ENCODE assay signal across 15 mouse cellular contexts in the genomic region with DNA sequence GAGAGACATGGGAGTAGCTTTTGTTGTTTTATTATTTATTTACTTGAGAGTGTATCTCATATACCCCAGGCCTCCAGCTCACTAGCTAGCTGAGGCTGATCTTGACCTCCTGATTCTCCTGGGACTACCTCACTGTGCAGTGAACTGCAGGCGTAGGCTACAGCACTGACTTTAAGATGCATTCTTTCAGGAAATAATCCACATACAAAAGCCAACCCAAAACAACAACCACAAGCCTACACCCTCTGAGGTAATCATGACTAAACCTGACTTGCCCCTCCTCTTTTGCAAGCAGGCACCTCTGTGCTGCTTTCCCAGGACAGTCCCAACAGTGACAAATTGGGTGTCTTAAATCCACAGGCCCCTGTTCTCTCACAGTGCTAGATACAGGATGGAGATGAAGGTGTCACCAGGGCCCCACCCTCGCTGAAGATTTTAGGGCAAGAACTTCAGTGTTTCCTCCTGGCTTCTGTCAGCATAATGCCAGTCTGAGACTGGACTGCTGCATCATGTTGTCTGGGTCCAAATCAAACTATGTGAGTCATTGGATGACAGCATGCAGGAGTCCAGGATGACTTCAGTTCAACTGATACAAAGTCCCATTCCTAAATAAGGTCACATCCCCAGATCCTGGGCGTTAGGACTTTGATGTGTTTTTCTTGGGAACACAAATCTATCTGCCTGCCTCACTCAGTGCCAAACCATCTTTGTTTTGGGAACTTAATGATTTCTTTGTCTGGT. TPM values are rescaled to one million over a fixed set of nuclear protein-coding genes. Genes with fewer than 3 reads are reported as not detected.
DNase-seq lines count a peak whose midpoint lies in the region; ATAC-seq lines count a peak whose summit lies in the region.
"Had no signal": no experiment of that assay in that cellular context is flagged by ENCODE, and none has a peak within 500 bp of the region (broad histone marks: within the 10 kb centered on the region; RNA-seq: fewer than 3 reads in every experiment).

No protein-coding gene starts in this region.

- H3K27me3 ChIP-seq in forebrain, embryonic 13.5 days: no peaks in the 10 kb centered on the region
- no peaks in the 10 kb centered on the region for H3K27me3 ChIP-seq in limb, embryonic 10.5 days (ENCODE audit: low read depth, poor library complexity, severe bottlenecking)
- no peaks in the 10 kb centered on the region for H3K27me3 ChIP-seq in heart, embryonic 10.5 days (ENCODE audit: insufficient read depth, poor library complexity, severe bottlenecking)
- H3K27me3 ChIP-seq: embryonic facial prominence, embryonic 13.5 days; liver, embryonic 13.5 days; neural tube, embryonic 12.5 days had no signal

- H3K9me3 ChIP-seq in forebrain, embryonic 13.5 days (replicated peaks): no peaks in the 10 kb centered on the region
- no peaks in the 10 kb centered on the region for H3K9me3 ChIP-seq in limb, embryonic 10.5 days (replicated peaks)
- no peaks in the 10 kb centered on the region for H3K9me3 ChIP-seq in heart, embryonic 10.5 days
- H3K9me3 ChIP-seq: embryonic facial prominence, embryonic 13.5 days; forebrain, embryonic 10.5 days; liver, embryonic 13.5 days; neural tube, embryonic 12.5 days had no signal

- H3K36me3 ChIP-seq in forebrain, embryonic 13.5 days (ENCODE audit: poor library complexity, severe bottlenecking): no peaks in the 10 kb centered on the region
- no peaks in the 10 kb centered on the region for H3K36me3 ChIP-seq in limb, embryonic 10.5 days
- H3K36me3 ChIP-seq in heart, embryonic 10.5 days: no peaks in the 10 kb centered on the region
- H3K36me3 ChIP-seq: embryonic facial prominence, embryonic 13.5 days; forebrain, embryonic 10.5 days; liver, embryonic 13.5 days; neural tube, embryonic 12.5 days had no signal

- no peak overlapping the region for H3K27ac ChIP-seq in forebrain, embryonic 13.5 days
- H3K27ac ChIP-seq in limb, embryonic 10.5 days: no peak overlapping the region
- H3K27ac ChIP-seq in heart, embryonic 10.5 days: no peak overlapping the region
- H3K27ac ChIP-seq: embryonic facial prominence, embryonic 13.5 days; forebrain, embryonic 10.5 days; liver, embryonic 13.5 days; neural tube, embryonic 12.5 days had no signal

- H3K4me1 ChIP-seq in forebrain, embryonic 13.5 days: no peaks in the 10 kb centered on the region
- no peaks in the 10 kb centered on the region for H3K4me1 ChIP-seq in limb, embryonic 10.5 days
- 0 out of 2 replicates have a peak, but pooled peaks cover 3% of the 10 kb centered on the region for H3K4me1 ChIP-seq in heart, embryonic 10.5 days
- H3K4me1 ChIP-seq: embryonic facial prominence, embryonic 13.5 days; forebrain, embryonic 10.5 days; liver, embryonic 13.5 days; neural tube, embryonic 12.5 days had no signal

- no peak overlapping the region for H3K9ac ChIP-seq in forebrain, embryonic 13.5 days
- H3K9ac ChIP-seq: embryonic facial prominence, embryonic 13.5 days; liver, embryonic 13.5 days; neural tube, embryonic 12.5 days had no signal

- no peak overlapping the region for H3K4me2 ChIP-seq in forebrain, embryonic 13.5 days
- H3K4me2 ChIP-seq: embryonic facial prominence, embryonic 13.5 days; liver, embryonic 13.5 days; neural tube, embryonic 12.5 days had no signal

- peak; percentile 74 for DNase-seq in 3134 (ENCODE audit: extremely low read depth, insufficient read length, low spot score)
- DNase-seq in 3T3-L1 (ENCODE audit: low read depth, low spot score): peak; percentile 89
- peak; percentile 20 for DNase-seq in adrenal gland, postnatal 14 days
- no peak for DNase-seq in limb, embryonic 10.5 days (ENCODE audit: low spot score)
- DNase-seq in heart, embryonic 10.5 days (ENCODE audit: low spot score): no peak
- DNase-seq: cerebellum, adult 2 months; gastrocnemius, postnatal 25 days; heart, postnatal 4 days; kidney, postnatal 25 days; liver, embryonic 13.5 days had no signal

- H3K4me3 ChIP-seq in forebrain, embryonic 13.5 days: no peak overlapping the region
- no peak overlapping the region for H3K4me3 ChIP-seq in limb, embryonic 10.5 days
- H3K4me3 ChIP-seq in heart, embryonic 10.5 days: no peak overlapping the region
- H3K4me3 ChIP-seq: embryonic facial prominence, embryonic 13.5 days; forebrain, embryonic 10.5 days; liver, embryonic 13.5 days; neural tube, embryonic 12.5 days had no signal

- 68% methylated on average over 3 of the region's 3 CpGs for WGBS in forebrain, embryonic 13.5 days
- WGBS in limb, embryonic 10.5 days: 71% methylated on average over 3 of the region's 3 CpGs
- 58% methylated on average over 3 of the region's 3 CpGs for WGBS in heart, embryonic 10.5 days

- peak; percentile 39; the same call in 1 of the 2 replicates for ATAC-seq in megakaryocyte, adult 5-6 weeks (ENCODE audit: poor library complexity, severe bottlenecking)
- ATAC-seq in forebrain, embryonic 13.5 days: no peak

RNA-seq across cellular contexts. Expression of a gene that starts 20.0 kb away (rescaled TPM):
- 46.3 and 50.9 TPM in 2 replicates for total RNA-seq in adrenal gland, postnatal 14 days (2021)
- total RNA-seq in megakaryocyte, adult 5-6 weeks (2015): 33.2 and 34.0 TPM in 2 replicates
- 43.6 and 48.2 TPM in 2 replicates for total RNA-seq in megakaryocyte, adult 5-6 weeks (2017)
- 118 and 137 TPM in 2 replicates for polyA plus RNA-seq in forebrain, embryonic 13.5 days (2015; fragmentation: Nextera tagmentation; extraction: Ambion mirVana)
- 79.5 and 90.1 TPM in 2 replicates for polyA plus RNA-seq in limb, embryonic 10.5 days (2016; fragmentation: Nextera tagmentation; extraction: Ambion mirVana)
- 72.3 and 110 TPM in 2 replicates for polyA plus RNA-seq in heart, embryonic 10.5 days (2016; fragmentation: Nextera tagmentation; extraction: Ambion mirVana)

RNA-seq across cellular contexts. Expression of a gene that starts 47.3 kb away (rescaled TPM):
- 43.1 and 46.0 TPM in 2 replicates for total RNA-seq in adrenal gland, postnatal 14 days (2021)
- total RNA-seq in megakaryocyte, adult 5-6 weeks (2015): 54.6 and 61.2 TPM in 2 replicates
- 51.1 and 64.4 TPM in 2 replicates for total RNA-seq in megakaryocyte, adult 5-6 weeks (2017)
- 72.0 and 77.1 TPM in 2 replicates for polyA plus RNA-seq in forebrain, embryonic 13.5 days (2015; fragmentation: Nextera tagmentation; extraction: Ambion mirVana)
- 99.5 and 114 TPM in 2 replicates for polyA plus RNA-seq in limb, embryonic 10.5 days (2016; fragmentation: Nextera tagmentation; extraction: Ambion mirVana)
- polyA plus RNA-seq in heart, embryonic 10.5 days (2016; fragmentation: Nextera tagmentation; extraction: Ambion mirVana): 62.2 and 82.8 TPM in 2 replicates

RNA-seq across cellular contexts. Expression of a gene that starts 57.4 kb away (rescaled TPM):
- total RNA-seq in adrenal gland, postnatal 14 days (2021): 94.0 and 114 TPM in 2 replicates
- total RNA-seq in megakaryocyte, adult 5-6 weeks (2015): 44.7 and 48.5 TPM in 2 replicates
- 35.7 and 43.1 TPM in 2 replicates for total RNA-seq in megakaryocyte, adult 5-6 weeks (2017)
- 495 and 500 TPM in 2 replicates for polyA plus RNA-seq in forebrain, embryonic 13.5 days (2015; fragmentation: Nextera tagmentation; extraction: Ambion mirVana)
- polyA plus RNA-seq in limb, embryonic 10.5 days (2016; fragmentation: Nextera tagmentation; extraction: Ambion mirVana): 334 and 339 TPM in 2 replicates
- 221 and 282 TPM in 2 replicates for polyA plus RNA-seq in heart, embryonic 10.5 days (2016; fragmentation: Nextera tagmentation; extraction: Ambion mirVana)

Comparison
In these comparisons a context has a peak if more than half of its experiments do, and no peak if none do; other contexts are left out.
1. DNase-seq: peak in 3134 (single experiment), 3T3-L1 (single experiment) and adrenal gland, postnatal 14 days (single experiment); none in limb, embryonic 10.5 days (single experiment) and heart, embryonic 10.5 days (single experiment).